Mouse (Mus musculus): Measurements from ENCODE around the gene Gpd2. TPM values are rescaled to one million over a fixed set of nuclear protein-coding genes. Genes with fewer than 3 reads are reported as not detected.

Gene Gpd2
- polyA plus RNA-seq, 1 experiment from 2014 or later: 21.1 TPM

DNA sequence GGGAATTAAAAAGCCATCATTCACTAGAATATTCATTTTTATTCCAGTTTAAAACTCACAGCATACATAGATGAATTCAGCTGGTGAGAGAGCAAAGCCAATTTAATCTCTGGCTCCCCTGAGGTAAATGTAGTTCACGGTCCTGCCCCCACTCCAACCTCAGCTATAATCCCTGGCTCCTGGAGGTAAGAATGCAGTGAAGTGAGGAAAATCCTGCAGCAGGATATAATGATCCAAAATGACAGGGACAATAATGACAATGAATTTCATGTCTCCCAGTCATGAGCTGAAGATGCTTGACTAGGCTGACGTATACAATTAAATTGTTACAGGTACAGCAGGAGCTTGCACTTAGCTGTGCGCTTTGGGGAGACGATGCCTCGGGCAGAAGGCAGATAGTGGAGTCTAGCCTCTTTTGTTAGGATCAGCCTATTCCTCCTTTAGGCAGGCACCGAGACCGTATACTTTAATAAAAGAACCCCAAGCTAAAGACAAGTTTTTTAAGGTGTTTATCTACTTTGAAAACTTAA is 74.9 kb downstream of the Gpd2 start:
- 67% methylated on average over 7 of the region's 7 CpGs for WGBS

GRCm38 (mm10) chr2:57316055-57316454 is 78.6 kb downstream of the Gpd2 start:
- no peak overlapping the region for H3K9ac ChIP-seq (replicated peaks; ENCODE audit: low read depth, low read length)
- 43% methylated on average over 2 of the region's 2 CpGs for WGBS
- H3K36me3 ChIP-seq (ENCODE audit: control insufficient read depth, insufficient read depth, low read length): no peaks in the 10 kb centered on the region
- H3K4me3 ChIP-seq (ENCODE audit: low read depth, low read length): no peak overlapping the region
- H3K4me2 ChIP-seq (ENCODE audit: low read depth, low read length): no peak overlapping the region
- H3K27ac ChIP-seq (ENCODE audit: low read depth, low read length): no peak overlapping the region
- ATAC-seq (ENCODE audit: low read depth): no peak
- no peaks in the 10 kb centered on the region for H3K9me3 ChIP-seq (ENCODE audit: control insufficient read depth, low read length)
- H3K27me3 ChIP-seq (ENCODE audit: control insufficient read depth, insufficient read depth, low read length): no peaks in the 10 kb centered on the region
- no peaks in the 10 kb centered on the region for H3K4me1 ChIP-seq (ENCODE audit: control insufficient read depth, insufficient read depth, low read length)

More for the DNA sequence above, 74.9 kb downstream of the Gpd2 start:
- Histone ChIP-seq H3K4me1 (ENCODE audit: control insufficient read depth, insufficient read depth, low read length) (no peaks in the 10 kb centered on the region), H3K4me2 (ENCODE audit: low read depth, low read length) (no peak overlapping the region), H3K9ac (replicated peaks; ENCODE audit: low read depth, low read length) (no peak overlapping the region), H3K27me3 (ENCODE audit: control insufficient read depth, insufficient read depth, low read length) (no peaks in the 10 kb centered on the region), H3K36me3 (ENCODE audit: control insufficient read depth, insufficient read depth, low read length) (no peaks in the 10 kb centered on the region), H3K9me3 (ENCODE audit: control insufficient read depth, low read length) (no peaks in the 10 kb centered on the region), H3K4me3 (ENCODE audit: low read depth, low read length) (no peak overlapping the region), H3K27ac (ENCODE audit: low read depth, low read length) (no peak overlapping the region)
- ATAC-seq (ENCODE audit: low read depth): no peak

- Histone ChIP-seq H3K27ac (ENCODE audit: low read depth, low read length) (no peak overlapping the region), H3K9me3 (ENCODE audit: control insufficient read depth, low read length) (no peaks in the 10 kb centered on the region), H3K4me3 (ENCODE audit: low read depth, low read length) (no peak overlapping the region), H3K4me2 (ENCODE audit: low read depth, low read length) (no peak overlapping the region), H3K9ac (replicated peaks; ENCODE audit: low read depth, low read length) (no peak overlapping the region), H3K4me1 (ENCODE audit: control insufficient read depth, insufficient read depth, low read length) (no peaks in the 10 kb centered on the region), H3K27me3 (ENCODE audit: control insufficient read depth, insufficient read depth, low read length) (no peaks in the 10 kb centered on the region), H3K36me3 (ENCODE audit: control insufficient read depth, insufficient read depth, low read length) (no peaks in the 10 kb centered on the region)
- WGBS: 55% methylated on average over 3 of the region's 3 CpGs
- no peak for ATAC-seq (ENCODE audit: low read depth)
Observed at GRCm38 (mm10) chr2:57318336-57318735, 80.9 kb downstream of the Gpd2 start.

DNA sequence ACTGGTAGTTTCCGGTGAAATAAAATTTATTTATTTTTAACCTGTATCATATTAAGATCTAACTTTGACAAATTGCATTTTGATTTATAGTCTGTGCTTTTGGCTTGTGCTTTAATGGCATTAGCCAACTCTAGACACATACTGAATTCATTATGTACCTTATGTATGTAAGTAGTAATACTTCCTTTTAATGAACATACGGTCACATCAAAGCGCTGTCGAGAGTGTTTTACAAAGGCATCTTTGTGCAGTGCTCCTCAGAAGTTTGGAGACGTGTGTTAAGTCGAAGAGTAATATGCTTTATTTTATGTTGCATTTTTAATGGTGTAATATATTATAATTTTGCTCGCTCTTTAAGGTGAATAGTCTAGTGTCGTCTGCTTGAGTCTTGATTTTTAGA is 88.7 kb downstream of the Gpd2 start:
- no peak overlapping the region for H3K9ac ChIP-seq (replicated peaks; ENCODE audit: low read depth, low read length)
- no peak overlapping the region for H3K4me2 ChIP-seq (ENCODE audit: low read depth, low read length)
- WGBS: 85% methylated on average over 8 of the region's 8 CpGs
- ATAC-seq (ENCODE audit: low read depth): no peak
- no peaks in the 10 kb centered on the region for H3K4me1 ChIP-seq (ENCODE audit: control insufficient read depth, insufficient read depth, low read length)
- H3K4me3 ChIP-seq (ENCODE audit: low read depth, low read length): no peak overlapping the region
- no peaks in the 10 kb centered on the region for H3K9me3 ChIP-seq (ENCODE audit: control insufficient read depth, low read length)
- H3K27ac ChIP-seq (ENCODE audit: low read depth, low read length): no peak overlapping the region
- no peaks in the 10 kb centered on the region for H3K36me3 ChIP-seq (ENCODE audit: control insufficient read depth, insufficient read depth, low read length)
- no peaks in the 10 kb centered on the region for H3K27me3 ChIP-seq (ENCODE audit: control insufficient read depth, insufficient read depth, low read length)

DNA sequence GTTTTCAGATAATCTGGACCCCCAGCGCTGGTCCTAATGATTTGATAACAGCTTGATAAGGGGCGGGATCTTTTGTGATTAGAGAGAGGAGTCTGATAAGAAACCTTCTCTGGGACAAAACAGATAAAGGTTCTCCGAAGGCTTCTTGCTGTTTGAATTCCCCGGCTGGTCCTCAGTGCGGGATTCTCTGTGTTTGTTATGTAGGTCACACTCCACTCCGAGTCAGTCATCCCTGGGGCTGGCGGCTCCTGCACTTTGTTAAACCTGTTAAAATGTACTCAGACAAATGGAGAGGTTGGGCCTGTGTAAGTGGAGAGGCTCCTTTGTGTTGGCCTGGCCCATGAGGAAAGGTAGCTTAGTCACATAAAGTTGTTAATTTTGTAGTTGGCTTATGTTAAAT is 91.9 kb downstream of the Gpd2 start:
- no peak overlapping the region for H3K4me3 ChIP-seq (ENCODE audit: low read depth, low read length)
- H3K4me1 ChIP-seq (ENCODE audit: control insufficient read depth, insufficient read depth, low read length): no peaks in the 10 kb centered on the region
- H3K27me3 ChIP-seq (ENCODE audit: control insufficient read depth, insufficient read depth, low read length): no peaks in the 10 kb centered on the region
- H3K27ac ChIP-seq (ENCODE audit: low read depth, low read length): no peak overlapping the region
- WGBS: 88% methylated on average over 7 of the region's 7 CpGs
- ATAC-seq (ENCODE audit: low read depth): no peak
- no peak overlapping the region for H3K9ac ChIP-seq (replicated peaks; ENCODE audit: low read depth, low read length)
- H3K36me3 ChIP-seq (ENCODE audit: control insufficient read depth, insufficient read depth, low read length): no peaks in the 10 kb centered on the region
- H3K9me3 ChIP-seq (ENCODE audit: control insufficient read depth, low read length): no peaks in the 10 kb centered on the region
- H3K4me2 ChIP-seq (ENCODE audit: low read depth, low read length): no peak overlapping the region

DNA sequence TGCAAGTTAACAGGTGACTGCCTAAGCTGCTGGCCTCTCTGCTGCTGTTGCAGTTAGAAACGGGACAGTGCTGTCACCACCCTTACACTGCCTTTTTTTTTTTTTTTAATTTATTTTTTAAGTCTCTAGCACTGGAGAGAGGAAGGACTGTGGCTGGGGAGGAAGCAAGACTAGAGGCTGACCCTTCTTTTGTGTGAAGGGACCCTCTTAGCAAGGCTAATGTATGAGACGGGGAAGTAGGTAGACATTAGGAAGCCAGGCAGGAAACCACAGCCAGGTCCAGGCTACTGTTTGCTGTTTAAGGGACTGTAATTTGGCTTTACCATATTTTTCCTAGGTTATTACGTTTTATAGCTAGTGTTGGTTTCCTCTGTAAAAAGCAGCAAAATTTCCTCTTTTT is 93.4 kb downstream of the Gpd2 start:
- H3K36me3 ChIP-seq (ENCODE audit: control insufficient read depth, insufficient read depth, low read length): no peaks in the 10 kb centered on the region
- H3K9ac ChIP-seq (replicated peaks; ENCODE audit: low read depth, low read length): no peak overlapping the region
- H3K4me3 ChIP-seq (ENCODE audit: low read depth, low read length): no peak overlapping the region
- H3K9me3 ChIP-seq (ENCODE audit: control insufficient read depth, low read length): no peaks in the 10 kb centered on the region
- WGBS: 75% methylated on average over 3 of the region's 3 CpGs
- ATAC-seq (ENCODE audit: low read depth): no peak
- H3K27ac ChIP-seq (ENCODE audit: low read depth, low read length): no peak overlapping the region
- H3K27me3 ChIP-seq (ENCODE audit: control insufficient read depth, insufficient read depth, low read length): no peaks in the 10 kb centered on the region
- H3K4me1 ChIP-seq (ENCODE audit: control insufficient read depth, insufficient read depth, low read length): no peaks in the 10 kb centered on the region
- no peak overlapping the region for H3K4me2 ChIP-seq (ENCODE audit: low read depth, low read length)

DNA sequence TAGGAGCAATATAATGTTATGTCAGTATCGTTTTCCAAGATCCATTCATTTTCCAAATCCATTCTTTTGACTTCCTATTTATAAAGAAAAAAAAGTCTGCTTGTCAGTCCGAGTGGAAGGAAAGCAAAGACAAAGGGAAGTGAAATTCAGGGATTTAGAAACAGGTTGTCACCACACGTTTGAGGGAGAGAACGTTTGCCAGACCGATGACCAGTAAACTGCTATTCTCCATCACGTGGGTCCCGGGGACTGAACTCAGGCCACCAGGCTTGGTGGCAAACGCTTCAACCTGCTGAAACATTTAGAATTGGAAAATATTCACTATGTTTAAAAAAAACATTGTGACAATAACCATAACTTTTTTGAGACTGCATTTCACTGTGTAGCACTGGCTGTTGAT is 93.8 kb downstream of the Gpd2 start:
- H3K27ac ChIP-seq (ENCODE audit: low read depth, low read length): no peak overlapping the region
- no peaks in the 10 kb centered on the region for H3K9me3 ChIP-seq (ENCODE audit: control insufficient read depth, low read length)
- 91% methylated on average over 8 of the region's 8 CpGs for WGBS
- H3K9ac ChIP-seq (replicated peaks; ENCODE audit: low read depth, low read length): no peak overlapping the region
- no peaks in the 10 kb centered on the region for H3K4me1 ChIP-seq (ENCODE audit: control insufficient read depth, insufficient read depth, low read length)
- ATAC-seq (ENCODE audit: low read depth): no peak
- H3K36me3 ChIP-seq (ENCODE audit: control insufficient read depth, insufficient read depth, low read length): no peaks in the 10 kb centered on the region
- no peaks in the 10 kb centered on the region for H3K27me3 ChIP-seq (ENCODE audit: control insufficient read depth, insufficient read depth, low read length)
- H3K4me2 ChIP-seq (ENCODE audit: low read depth, low read length): no peak overlapping the region
- no peak overlapping the region for H3K4me3 ChIP-seq (ENCODE audit: low read depth, low read length)

DNA sequence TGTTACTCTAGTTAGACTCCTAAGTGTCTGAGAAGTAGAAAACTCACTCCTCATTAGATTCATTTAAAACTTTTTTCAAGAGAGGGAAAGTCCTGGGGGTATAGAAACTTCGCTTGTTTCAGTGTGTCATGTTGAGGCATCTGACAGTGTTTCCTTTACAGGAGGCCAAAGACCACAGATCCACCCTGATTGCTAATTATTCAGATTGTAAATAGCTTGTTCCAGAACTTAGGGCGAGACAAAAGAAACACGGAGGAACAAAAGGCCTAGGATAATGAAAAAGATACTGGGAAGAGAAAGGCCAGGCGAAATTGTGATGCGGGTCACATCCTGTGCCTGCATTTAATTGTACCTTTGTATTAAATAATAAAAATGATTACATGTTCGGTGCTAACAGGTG is 96.0 kb downstream of the Gpd2 start:
- H3K4me2 ChIP-seq (ENCODE audit: low read depth, low read length): no peak overlapping the region
- H3K27me3 ChIP-seq (ENCODE audit: control insufficient read depth, insufficient read depth, low read length): no peaks in the 10 kb centered on the region
- no peak overlapping the region for H3K4me3 ChIP-seq (ENCODE audit: low read depth, low read length)
- H3K36me3 ChIP-seq (ENCODE audit: control insufficient read depth, insufficient read depth, low read length): no peaks in the 10 kb centered on the region
- whole genome bisulfite sequencing: 46% methylated on average over 6 of the region's 6 CpGs
- H3K27ac ChIP-seq (ENCODE audit: low read depth, low read length): no peak overlapping the region
- ATAC-seq (ENCODE audit: low read depth): no peak
- H3K9me3 ChIP-seq (ENCODE audit: control insufficient read depth, low read length): no peaks in the 10 kb centered on the region
- no peaks in the 10 kb centered on the region for H3K4me1 ChIP-seq (ENCODE audit: control insufficient read depth, insufficient read depth, low read length)
- no peak overlapping the region for H3K9ac ChIP-seq (replicated peaks; ENCODE audit: low read depth, low read length)

DNA sequence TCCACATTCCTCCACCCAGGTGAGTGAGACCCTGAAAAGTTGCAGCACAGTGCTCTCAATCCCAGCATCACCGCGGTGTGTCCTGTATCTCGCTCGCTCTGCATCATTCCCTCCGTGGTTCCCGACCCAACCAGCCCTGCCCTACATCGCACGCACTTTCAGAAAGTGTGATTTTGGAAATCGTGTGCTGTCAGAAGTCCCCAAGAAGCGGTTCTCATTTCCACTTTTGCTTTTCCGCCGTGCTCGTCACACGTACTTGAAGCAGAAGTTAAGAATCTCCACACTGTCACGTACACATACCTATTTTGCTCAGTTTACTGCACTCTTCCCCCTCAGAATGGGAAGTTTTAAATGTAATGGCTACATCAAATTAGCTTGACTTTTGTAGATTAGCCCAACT is 98.0 kb downstream of the Gpd2 start:
- WGBS: 92% methylated on average over 15 of the region's 15 CpGs
- ATAC-seq (ENCODE audit: low read depth): no peak
- Histone ChIP-seq H3K27me3 (ENCODE audit: control insufficient read depth, insufficient read depth, low read length) (no peaks in the 10 kb centered on the region), H3K4me2 (ENCODE audit: low read depth, low read length) (no peak overlapping the region), H3K27ac (ENCODE audit: low read depth, low read length) (no peak overlapping the region), H3K9me3 (ENCODE audit: control insufficient read depth, low read length) (no peaks in the 10 kb centered on the region), H3K4me1 (ENCODE audit: control insufficient read depth, insufficient read depth, low read length) (no peaks in the 10 kb centered on the region), H3K4me3 (ENCODE audit: low read depth, low read length) (no peak overlapping the region), H3K36me3 (ENCODE audit: control insufficient read depth, insufficient read depth, low read length) (no peaks in the 10 kb centered on the region), H3K9ac (replicated peaks; ENCODE audit: low read depth, low read length) (no peak overlapping the region)

- 94% methylated on average over 16 of the region's 16 CpGs for WGBS
- ATAC-seq (ENCODE audit: low read depth): no peak
- Histone ChIP-seq H3K4me3 (ENCODE audit: low read depth, low read length) (no peak overlapping the region), H3K36me3 (ENCODE audit: control insufficient read depth, insufficient read depth, low read length) (no peaks in the 10 kb centered on the region), H3K9me3 (ENCODE audit: control insufficient read depth, low read length) (no peaks in the 10 kb centered on the region), H3K4me1 (ENCODE audit: control insufficient read depth, insufficient read depth, low read length) (no peaks in the 10 kb centered on the region), H3K4me2 (ENCODE audit: low read depth, low read length) (no peak overlapping the region), H3K27me3 (ENCODE audit: control insufficient read depth, insufficient read depth, low read length) (no peaks in the 10 kb centered on the region), H3K27ac (ENCODE audit: low read depth, low read length) (no peak overlapping the region), H3K9ac (replicated peaks; ENCODE audit: low read depth, low read length) (no peak overlapping the region)
Observed at GRCm38 (mm10) chr2:57338779-57339178, 101.3 kb downstream of the Gpd2 start.
